Mouse (Mus musculus) heart, adult 2 months (tissue): Measurements from ENCODE around the gene Spire2. TPM values are rescaled to one million over a fixed set of nuclear protein-coding genes. Genes with fewer than 3 reads are reported as not detected.

Experiments used
- DNase-seq, 2 experiments: peaks; one replicate each; pipeline ENCODE4 v3.0.0; 2021
- H3K27ac ChIP-seq: fragments of 200-600 bp; 2 replicates; pipeline ENCODE4 v1.8.1; 2022
- H3K27me3 ChIP-seq: fragments of 200-500 bp; 2 replicates; pipeline ENCODE4 v1.6.1; 2012; ENCODE audit warnings: mild to moderate bottlenecking, low read length, inconsistent platforms, mixed read lengths; ENCODE audit not compliant: control insufficient read depth, insufficient read depth
- H3K36me3 ChIP-seq: fragments of 200-500 bp; 2 replicates; pipeline ENCODE4 v1.6.1; 2012; ENCODE audit warnings: low read length, inconsistent platforms; ENCODE audit not compliant: control insufficient read depth, insufficient read depth
- H3K4me1 ChIP-seq: fragments of 200-500 bp; 2 replicates; pipeline ENCODE4 v1.6.1; 2011; ENCODE audit warnings: low read length; ENCODE audit not compliant: control insufficient read depth, insufficient read depth
- H3K4me3 ChIP-seq: fragments of 200-600 bp; 2 replicates; pipeline ENCODE4 v1.8.1; 2022
- H3K79me2 ChIP-seq: fragments of 200-500 bp; replicated peaks from 2 replicates; pipeline ENCODE4 v1.6.1; 2012; ENCODE audit warnings: mild to moderate bottlenecking, inconsistent platforms, low read length, moderate library complexity, mixed read lengths; ENCODE audit not compliant: control insufficient read depth, insufficient read depth
- H3K9ac ChIP-seq: fragments of 200-500 bp; 2 replicates; pipeline ENCODE4 v1.6.1; 2012; ENCODE audit warnings: low read depth, mild to moderate bottlenecking, control low read depth, inconsistent platforms, low read length, mixed read lengths
- CTCF ChIP-seq: fragments of 200-600 bp; IDR thresholded peaks from 2 replicates; pipeline ENCODE4 v1.8.1; 2022; ENCODE audit warnings: antibody characterized with exemption, mild to moderate bottlenecking, moderate library complexity
- EP300 ChIP-seq: fragments of 200-500 bp; IDR thresholded peaks from 2 replicates; pipeline ENCODE4 v1.6.1; 2011; ENCODE audit warnings: low read depth, low read length, control low read depth; ENCODE audit not compliant: insufficient read depth
- POLR2A ChIP-seq: fragments of 200-500 bp; IDR thresholded peaks from 2 replicates; pipeline ENCODE4 v1.6.1; 2011; ENCODE audit warnings: mild to moderate bottlenecking, low read depth, low read length, control low read depth; ENCODE audit not compliant: insufficient read depth
- WGBS: fragments of 180-500 bp; shearing (Covaris S2); methylation state at CpG from one replicate; pipeline ENCODE4 v1.1.7; 2018; 5-methylcytosine and 5-hydroxymethylcytosine counted together
- intact Hi-C: fragments of 180-260 bp; cut with DNase I; formaldehyde crosslinking; loops from one replicate; pipeline ENCODE4 v1.15.1; 2025
- polyA plus RNA-seq: library from polyadenylated mRNA; depleted of rRNA; stranded (reverse); fragments of >200 nt; gene quantifications from 2 replicates; pipeline ENCODE4 v1.2.3, GENCODE M21; 2012; rRNA removed
- total RNA-seq, 2 experiments: library from RNA; stranded (reverse); gene quantifications; 2 replicates each; pipeline ENCODE4 v1.2.3; 2021

Gene Spire2
- total and polyA plus RNA-seq, 3 experiments, result 0.11 to 0.53 (median 0.26) TPM

DNA sequence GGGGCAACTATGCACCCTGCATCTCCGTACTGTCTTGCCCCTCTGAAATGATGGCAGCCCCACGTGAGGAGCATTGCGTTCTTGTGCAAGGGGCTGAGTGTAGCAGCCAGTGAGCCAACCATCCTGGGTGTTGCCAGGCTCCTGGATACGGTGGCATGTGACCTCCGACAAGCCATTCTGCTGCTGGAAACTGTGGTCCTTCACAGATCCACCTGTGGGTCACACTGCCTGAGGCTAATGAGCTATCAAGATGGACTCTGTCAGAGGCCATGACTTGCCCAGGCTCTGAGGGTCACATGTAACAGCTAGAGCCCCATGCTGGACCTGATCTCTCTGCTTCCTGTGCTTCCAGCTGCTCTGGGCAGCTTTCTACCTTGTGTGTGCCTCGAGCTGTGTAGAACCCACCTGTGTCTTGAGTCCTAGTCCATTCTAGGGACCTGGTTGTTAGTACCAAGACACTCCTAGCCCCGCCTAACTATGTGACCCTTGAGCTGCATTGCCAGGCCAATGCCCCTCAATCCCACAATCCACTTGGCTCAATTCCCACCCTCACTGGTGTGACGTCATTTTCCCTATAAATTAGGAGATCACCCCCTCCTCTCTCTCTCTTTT, 84.5 kb downstream of the Spire2 start:
- intact Hi-C loops, result no loop called here

More for the DNA sequence above, 84.5 kb downstream of the Spire2 start:
- no peaks in the 10 kb centered on the region for H3K36me3 ChIP-seq
- peaks cover 2% of the 10 kb centered on the region; the same call in 1 of the 2 replicates for H3K27me3 ChIP-seq
- TF ChIP-seq POLR2A, result no peak
- no peak for TF ChIP-seq EP300
- TF ChIP-seq CTCF, result no peak
- no peak for DNase-seq
- H3K9ac ChIP-seq, result no peak overlapping the region
- H3K79me2 ChIP-seq, result no peaks in the 10 kb centered on the region
- H3K27ac ChIP-seq, result no peak overlapping the region
- WGBS, result 74% methylated on average over 8 of the region's 8 CpGs
- H3K4me3 ChIP-seq, result no peak overlapping the region
- H3K4me1 ChIP-seq, result no peaks in the 10 kb centered on the region

Other genes starting within 250 kb of the Spire2 start
- gene Rpl13, start 230.4 kb upstream of the Spire2 start, total RNA-seq, result 100 to 1,000 TPM; 418 to 463 TPM
- gene Rpl13, start 230.4 kb upstream of the Spire2 start, polyA plus RNA-seq, result 440 and 616 TPM in 2 replicates
- gene Cpne7, start 215.3 kb upstream of the Spire2 start, total RNA-seq, result under 1 TPM; 0.18 to 0.91 TPM
- gene Cpne7, start 215.3 kb upstream of the Spire2 start, polyA plus RNA-seq, result 0.91 and 1.7 TPM in 2 replicates
- under 1 TPM; 0.27 to 0.91 TPM for gene Sult5a1, start 174.4 kb upstream of the Spire2 start, total RNA-seq
- 2.3 and 5.3 TPM in 2 replicates for gene Sult5a1, start 174.4 kb upstream of the Spire2 start, polyA plus RNA-seq
- 10 to 100 TPM; 35.4 to 55.0 TPM for gene Dpep1, start 146.5 kb upstream of the Spire2 start, total RNA-seq
- gene Dpep1, start 146.5 kb upstream of the Spire2 start, polyA plus RNA-seq, result 80.1 and 103 TPM in 2 replicates
- gene Chmp1a, start 120.0 kb upstream of the Spire2 start, total RNA-seq, result 10 to 100 TPM; 56.3 to 58.3 TPM
- 63.9 and 81.4 TPM in 2 replicates for gene Chmp1a, start 120.0 kb upstream of the Spire2 start, polyA plus RNA-seq
- gene Spata33, start 119.9 kb upstream of the Spire2 start, total RNA-seq, result 10 to 100 TPM; 25.6 to 29.4 TPM
- gene Spata33, start 119.9 kb upstream of the Spire2 start, polyA plus RNA-seq, result 16.2 and 16.4 TPM in 2 replicates
- 10 to 100 TPM; 18.4 to 22.9 TPM for gene Cdk10, start 107.9 kb upstream of the Spire2 start, total RNA-seq
- 32.4 and 37.0 TPM in 2 replicates for gene Cdk10, start 107.9 kb upstream of the Spire2 start, polyA plus RNA-seq
- 1 to 10 TPM; 6.0 to 7.5 TPM for gene Spata2l, start 96.5 kb upstream of the Spire2 start, total RNA-seq
- gene Spata2l, start 96.5 kb upstream of the Spire2 start, polyA plus RNA-seq, result 6.7 and 7.0 TPM in 2 replicates
- gene Zfp276, start 78.5 kb upstream of the Spire2 start, total RNA-seq, result 10 to 100 TPM in 1 of 2 experiments, 1 to 10 TPM in 1; 9.3 to 11.2 TPM
- gene Zfp276, start 78.5 kb upstream of the Spire2 start, polyA plus RNA-seq, result 16.1 and 20.5 TPM in 2 replicates
- 10 to 100 TPM; 22.6 to 34.3 TPM for gene Vps9d1, start 78.4 kb upstream of the Spire2 start, total RNA-seq
- gene Vps9d1, start 78.4 kb upstream of the Spire2 start, polyA plus RNA-seq, result 44.0 and 52.1 TPM in 2 replicates
- 1 to 10 TPM; 5.3 to 6.2 TPM for gene Fanca, start 14.1 kb upstream of the Spire2 start, total RNA-seq
- 3.9 and 4.6 TPM in 2 replicates for gene Fanca, start 14.1 kb upstream of the Spire2 start, polyA plus RNA-seq
- 100 to 1,000 TPM; 125 to 134 TPM for gene Tcf25, start 41.0 kb downstream of the Spire2 start, total RNA-seq
- gene Tcf25, start 41.0 kb downstream of the Spire2 start, polyA plus RNA-seq, result 137 and 147 TPM in 2 replicates
- not detected for gene Mc1r, start 74.4 kb downstream of the Spire2 start, total RNA-seq
- not detected in 2 replicates for gene Mc1r, start 74.4 kb downstream of the Spire2 start, polyA plus RNA-seq
- gene Tubb3, start 78.7 kb downstream of the Spire2 start, total RNA-seq, result under 1 TPM in 1 of 2 experiments, not detected in 1; 0.59 TPM
- 4.6 and 6.2 TPM in 2 replicates for gene Tubb3, start 78.7 kb downstream of the Spire2 start, polyA plus RNA-seq
- gene Def8, start 90.8 kb downstream of the Spire2 start, total RNA-seq, result 10 to 100 TPM; 56.4 to 63.4 TPM
- gene Def8, start 90.8 kb downstream of the Spire2 start, polyA plus RNA-seq, result 48.1 and 54.7 TPM in 2 replicates
- gene Afg3l1, start 145.2 kb downstream of the Spire2 start, total RNA-seq, result 10 to 100 TPM; 60.1 to 65.1 TPM
- gene Afg3l1, start 145.2 kb downstream of the Spire2 start, polyA plus RNA-seq, result 22.6 and 39.2 TPM in 2 replicates
- gene Dbndd1, start 182.8 kb downstream of the Spire2 start, total RNA-seq, result not detected
- 0.27 TPM in 1 of 2 replicates, not detected in the other for gene Dbndd1, start 182.8 kb downstream of the Spire2 start, polyA plus RNA-seq
- 1 to 10 TPM; 3.6 to 4.6 TPM for gene Gas8, start 186.1 kb downstream of the Spire2 start, total RNA-seq
- gene Gas8, start 186.1 kb downstream of the Spire2 start, polyA plus RNA-seq, result 3.1 and 4.0 TPM in 2 replicates